Mouse (Mus musculus) gastrocnemius, adult 18-20 months (tissue): ENCODE results near the gene Wdr24. TPM values are rescaled to one million over a fixed set of nuclear protein-coding genes. Genes with fewer than 3 reads are reported as not detected.

Experiments used
- DNase-seq: peaks from one replicate; pipeline ENCODE4 v3.0.0; 2021; ENCODE audit warnings: low spot score
- long read RNA-seq, 2 experiments: library from polyadenylated mRNA; stranded (forward); transcript quantifications; one replicate each; pipeline ENCODE4 v2.0.0; 2021
- total RNA-seq, 2 experiments: library from RNA; stranded (reverse); gene quantifications; 2 replicates each; pipeline ENCODE4 v1.2.3; 2021

The Wdr24 gene
- 1 to 10 TPM; 9.6 to 9.8 TPM for total RNA-seq
- long read RNA-seq, experiment 1, transcript Wdr24-201 (9 exons, 3,099 nt) = major isoform, 22 of 24 reads
- long read RNA-seq, experiment 1, partial matches to known transcripts = 1 of 24 reads
- long read RNA-seq, experiment 1, other reads (novel, unspliced or antisense) = 0 of 24 reads
- long read RNA-seq, experiment 2, transcript Wdr24-201 (9 exons, 3,099 nt) = major isoform, 21 of 22 reads
- long read RNA-seq, experiment 2, partial matches to known transcripts = 1 of 22 reads
- long read RNA-seq, experiment 2, other reads (novel, unspliced or antisense) = 0 of 22 reads

DNA sequence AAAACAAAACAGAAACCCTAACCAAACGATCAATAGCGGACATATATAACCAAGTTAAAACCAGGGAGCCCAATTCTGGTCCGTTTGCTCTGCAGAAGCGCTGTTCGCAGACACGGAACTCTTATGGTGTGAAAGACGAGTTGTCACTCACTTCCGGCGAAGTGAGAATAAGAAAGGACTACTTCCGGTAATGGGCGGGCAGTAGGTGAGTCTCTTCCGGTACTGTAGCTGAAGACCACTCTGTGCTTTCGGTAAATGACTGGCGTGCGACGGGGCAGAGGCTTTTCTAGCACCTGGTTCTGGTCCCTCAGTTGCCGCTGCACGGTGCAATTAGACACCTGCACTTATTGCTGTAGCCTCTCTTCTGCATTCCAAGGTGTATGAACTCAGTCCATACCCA lies at the start of gene Wdr24:
Wdr24 (plus strand) TSS at position 176 of the 400 bp plus-strand sequence.
- peak; percentile 84 for DNase-seq

DNA sequence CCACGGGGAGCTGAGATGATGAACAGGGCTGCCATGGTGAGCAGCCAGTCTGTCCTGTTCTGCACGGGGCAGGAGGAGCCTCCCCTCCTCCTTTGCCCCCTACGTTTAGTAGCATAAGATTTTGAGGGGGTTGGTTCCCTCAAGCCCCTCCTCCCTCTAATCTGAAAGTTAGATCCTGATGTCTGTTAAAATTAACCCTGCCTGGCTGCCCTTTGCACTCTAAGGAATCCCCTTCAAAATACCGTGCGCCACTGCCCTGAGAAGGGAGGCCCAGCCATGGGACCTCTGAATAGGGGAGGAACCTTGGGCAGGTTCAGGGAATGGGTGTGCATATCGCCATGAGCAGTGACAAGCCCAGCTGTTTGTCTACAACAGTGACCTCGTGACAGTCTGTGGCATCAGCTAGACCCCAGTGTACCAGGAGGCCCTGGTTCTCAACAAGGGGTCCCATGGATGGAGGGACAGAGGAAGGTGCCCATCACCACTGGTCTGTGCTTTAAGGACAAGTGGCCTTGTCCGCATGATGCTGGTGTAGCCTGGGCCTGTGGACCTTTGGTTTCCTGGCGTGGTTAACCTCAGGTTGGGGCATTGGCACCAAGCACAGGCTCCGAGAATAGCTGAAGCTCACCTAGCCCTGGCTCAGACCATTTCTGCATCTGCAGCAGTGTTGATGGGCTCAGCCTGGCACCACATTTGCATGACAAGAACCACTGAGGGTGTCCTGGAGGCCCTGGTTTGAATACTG lies 47.9 kb upstream of the Wdr24 start:
- DNase-seq = no peak

DNA sequence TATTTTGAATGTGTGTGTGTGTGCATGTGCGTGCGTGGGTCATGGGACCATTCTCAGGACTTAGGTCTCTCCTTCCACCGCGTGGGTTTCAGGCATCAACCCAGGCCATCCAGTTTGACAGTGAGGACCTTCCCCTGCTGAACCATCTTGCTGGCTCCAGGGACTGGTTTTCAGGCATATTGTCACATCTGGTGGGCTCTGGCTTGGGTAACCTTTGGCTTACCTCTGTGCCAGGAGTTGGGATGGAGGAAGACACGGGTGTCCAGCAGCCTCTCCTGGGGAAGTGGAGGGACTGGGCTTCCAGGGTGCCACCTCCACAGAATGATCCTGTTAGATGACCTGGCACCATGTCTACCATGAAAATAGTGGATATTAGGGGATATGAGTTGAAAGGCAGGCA lies 45.5 kb upstream of the Wdr24 start:
- DNase-seq = no peak

DNA sequence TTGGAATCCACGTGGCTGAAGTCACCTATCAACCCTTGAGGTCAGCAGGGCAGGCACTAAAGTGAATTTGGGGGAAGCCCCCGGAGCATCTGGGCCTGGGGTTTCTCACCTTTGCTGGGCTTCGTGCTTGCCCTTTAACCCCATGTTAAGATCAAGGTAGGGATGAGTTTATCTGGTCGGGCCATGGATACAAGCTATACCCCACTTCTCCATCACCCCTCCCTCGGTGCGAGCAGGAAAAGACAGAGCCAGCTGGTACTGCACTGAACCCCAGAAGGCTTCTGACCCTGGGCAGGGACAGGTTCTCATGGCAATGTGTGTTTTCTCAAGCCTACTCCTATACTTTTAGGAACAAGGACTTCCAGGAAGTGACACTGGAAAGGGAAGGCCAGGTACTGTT lies 42.1 kb upstream of the Wdr24 start:
- no peak for DNase-seq

DNA sequence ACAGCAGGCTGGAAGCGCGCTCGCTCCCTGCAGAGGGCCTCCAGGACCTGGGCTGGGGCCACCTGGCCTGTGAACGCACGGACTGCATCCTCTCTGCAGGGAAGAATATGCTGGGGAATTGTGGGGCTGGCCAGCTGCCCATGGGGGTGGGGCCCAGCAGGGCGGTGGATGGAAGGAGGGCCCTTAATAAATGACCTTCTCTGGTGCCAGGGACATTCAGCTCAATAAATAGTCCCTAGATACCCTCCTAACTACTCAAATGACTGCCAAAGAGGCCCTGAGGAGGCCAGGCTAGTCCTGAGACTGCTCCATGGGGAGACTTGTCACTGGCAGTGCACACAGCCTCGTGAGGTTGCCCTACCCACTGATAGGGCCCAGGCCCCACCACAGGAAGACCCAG lies 40.3 kb upstream of the Wdr24 start:
- DNase-seq = no peak

DNA sequence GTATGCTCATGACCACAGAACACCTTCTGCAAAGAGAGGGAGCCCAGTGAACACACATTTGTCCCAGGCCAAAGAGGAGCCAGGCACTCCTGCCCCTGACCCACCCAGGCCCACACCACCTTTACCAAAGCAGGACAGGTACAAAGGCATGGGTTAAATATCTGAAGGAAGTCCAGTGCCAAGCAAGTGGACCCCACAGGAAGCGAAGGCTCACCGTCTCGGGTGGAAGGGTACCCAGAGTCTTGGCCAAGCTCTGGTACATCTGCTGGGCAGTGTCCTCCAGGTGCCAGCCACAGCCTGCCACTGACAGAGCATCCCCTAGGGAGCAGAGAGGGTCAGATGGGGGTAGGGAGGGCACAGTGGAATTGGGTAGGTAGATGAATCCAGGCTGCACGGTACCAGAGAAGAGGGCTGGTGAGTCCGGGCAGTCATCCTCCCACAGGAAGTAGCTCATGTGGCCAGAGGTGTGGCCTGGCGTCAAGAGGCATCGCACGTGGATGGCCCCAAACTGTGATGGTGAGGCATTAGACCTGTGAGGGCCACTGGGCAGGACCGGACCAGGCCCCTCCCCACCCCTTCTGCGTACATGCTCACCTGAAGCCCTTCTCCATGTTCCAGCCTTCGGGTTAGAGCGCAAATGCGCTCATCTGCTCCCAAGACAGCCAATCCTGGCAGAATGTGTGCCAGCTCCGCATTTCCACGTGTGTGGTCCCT lies 39.4 kb upstream of the Wdr24 start:
- no peak for DNase-seq

DNA sequence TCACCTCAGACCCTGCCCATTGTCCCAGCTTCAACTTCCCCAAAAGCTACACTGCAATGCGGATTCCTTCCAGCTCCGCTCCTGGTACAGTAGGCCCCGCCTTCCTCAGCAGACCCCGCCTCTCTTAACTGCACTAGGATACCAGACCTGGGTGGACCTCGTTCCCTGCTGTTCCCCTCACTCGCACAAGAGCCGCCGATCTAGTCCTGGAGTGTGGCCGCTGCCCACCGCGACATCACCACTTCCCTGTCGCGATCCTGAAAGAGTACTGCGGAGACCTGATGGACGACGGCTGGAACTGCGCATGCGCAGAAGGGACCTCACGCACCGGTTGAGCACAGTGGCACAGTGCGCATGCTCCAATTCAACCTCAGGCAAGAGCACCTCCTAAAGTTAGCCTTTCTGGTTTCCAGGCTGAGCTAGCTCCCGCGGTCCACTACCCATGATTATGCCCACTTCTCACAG lies 38.1 kb upstream of the Wdr24 start, which contains the start of gene Haghl:
Haghl (minus strand) TSS at position 393 of the 465 bp plus-strand sequence.
- peak; percentile 95 for DNase-seq

DNA sequence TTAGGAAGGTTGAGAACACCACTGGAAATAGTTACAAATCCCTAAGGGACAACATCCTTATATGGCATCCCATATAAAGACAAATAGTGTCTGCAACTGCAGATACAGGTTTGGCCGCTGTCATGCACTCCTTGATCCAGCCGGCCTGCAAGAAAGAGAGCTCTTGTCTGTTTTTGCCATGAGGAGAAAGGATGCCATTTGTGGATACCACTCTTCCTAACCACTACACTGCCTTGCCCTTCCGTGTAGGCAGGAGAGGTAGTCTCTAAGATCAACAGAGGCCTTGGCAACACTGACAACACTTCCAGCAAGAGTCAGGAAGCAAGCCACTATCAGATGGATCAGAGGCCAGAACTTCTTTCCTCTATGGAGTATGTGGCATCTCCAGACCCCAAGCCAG lies 37.1 kb upstream of the Wdr24 start, which contains the start of gene Ccdc78:
Ccdc78 (plus strand) TSS at position 301 of the 400 bp plus-strand sequence.
- no peak for DNase-seq

DNA sequence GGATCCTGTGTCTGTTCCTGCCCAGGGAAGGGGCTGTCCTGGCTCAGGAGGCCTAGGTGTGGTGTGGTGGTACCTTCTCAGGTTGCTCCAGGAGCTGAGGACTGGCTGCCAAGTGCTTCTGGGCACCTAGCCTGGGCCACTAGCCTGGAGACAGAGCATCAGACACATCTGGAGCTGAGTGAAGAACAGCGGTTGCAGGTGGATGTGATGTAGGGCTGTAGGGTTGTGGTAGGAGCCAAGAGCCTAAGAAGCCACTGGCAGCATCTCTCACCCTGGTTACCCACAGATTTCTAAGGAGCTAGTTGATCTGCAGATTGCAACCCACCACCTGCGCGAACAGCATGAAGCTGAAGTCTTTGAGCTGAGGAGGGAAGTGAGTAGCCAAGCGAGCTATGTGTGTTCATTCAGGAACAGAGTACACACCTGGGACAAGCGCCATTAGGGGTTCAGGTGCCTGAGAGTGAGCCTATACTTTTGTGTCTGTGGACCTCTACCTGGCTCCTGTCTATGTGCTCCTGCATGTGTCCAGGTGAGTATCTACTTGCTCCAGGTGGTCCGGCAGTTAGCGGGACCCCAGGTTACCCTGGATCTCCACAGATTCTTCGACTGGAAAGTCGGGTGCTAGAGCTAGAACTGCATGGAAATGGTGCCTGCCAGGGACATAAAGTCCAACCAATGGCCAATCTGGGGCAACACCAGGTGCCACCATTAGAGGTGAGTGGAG lies 36.5 kb upstream of the Wdr24 start:
- DNase-seq = no peak

DNA sequence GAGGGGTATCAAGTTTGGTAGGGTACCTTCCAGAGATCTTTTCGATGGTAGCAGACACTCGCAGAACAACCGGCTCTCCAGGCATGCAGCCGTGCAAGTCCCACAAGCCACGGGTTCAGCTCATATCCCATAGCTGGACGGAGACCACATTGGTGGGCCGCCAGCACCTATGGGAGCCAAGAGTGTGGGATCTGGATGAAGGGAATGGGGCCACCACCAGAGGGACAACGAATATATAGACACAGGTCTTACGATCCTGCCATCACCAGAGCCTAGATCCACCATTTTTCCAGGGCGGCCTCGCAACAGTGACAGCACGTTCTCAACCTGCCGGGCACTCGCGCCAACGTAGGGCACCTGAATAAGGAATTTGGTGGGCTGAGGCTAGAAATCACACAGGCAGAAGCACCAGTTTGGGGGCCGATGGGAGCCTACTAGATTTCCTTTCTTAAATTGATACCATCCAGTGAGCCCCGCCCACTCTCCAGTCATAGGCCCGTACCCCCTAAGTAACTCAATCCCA lies 32.0 kb upstream of the Wdr24 start:
- DNase-seq = no peak

DNA sequence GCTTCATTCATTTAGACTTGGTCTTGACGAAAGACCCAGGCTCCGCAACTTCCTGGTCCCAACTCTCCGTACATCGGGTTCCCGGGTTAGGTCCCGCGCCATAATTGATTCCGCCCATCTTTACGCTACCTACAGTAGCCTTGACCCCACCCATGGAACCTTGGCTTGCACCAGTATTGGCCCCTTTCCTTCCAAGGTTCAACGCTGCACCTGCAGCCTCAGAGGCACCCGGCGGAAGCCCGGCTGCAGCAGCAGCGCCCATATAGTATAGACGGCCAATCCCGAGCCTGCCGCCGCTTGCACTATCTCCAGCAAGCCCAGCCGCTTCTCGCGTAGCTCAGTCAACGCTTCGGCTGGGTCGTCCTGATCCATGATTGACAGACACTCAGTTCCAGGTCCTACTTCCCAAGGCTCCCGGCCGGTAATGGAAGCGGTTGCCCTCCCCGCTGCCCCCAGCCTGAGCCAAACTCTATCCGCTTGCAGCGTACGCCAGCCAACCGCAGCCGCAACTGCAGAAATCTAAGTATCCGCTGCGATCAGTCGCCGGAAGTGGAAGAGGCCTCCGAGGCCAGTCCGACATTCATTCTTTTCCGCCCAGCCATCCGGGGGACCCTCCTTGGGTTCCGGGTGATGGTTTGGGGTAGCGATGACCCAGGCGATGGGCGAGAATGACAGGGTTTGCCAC lies 31.4 kb upstream of the Wdr24 start:
- peak; percentile 87 for DNase-seq

DNA sequence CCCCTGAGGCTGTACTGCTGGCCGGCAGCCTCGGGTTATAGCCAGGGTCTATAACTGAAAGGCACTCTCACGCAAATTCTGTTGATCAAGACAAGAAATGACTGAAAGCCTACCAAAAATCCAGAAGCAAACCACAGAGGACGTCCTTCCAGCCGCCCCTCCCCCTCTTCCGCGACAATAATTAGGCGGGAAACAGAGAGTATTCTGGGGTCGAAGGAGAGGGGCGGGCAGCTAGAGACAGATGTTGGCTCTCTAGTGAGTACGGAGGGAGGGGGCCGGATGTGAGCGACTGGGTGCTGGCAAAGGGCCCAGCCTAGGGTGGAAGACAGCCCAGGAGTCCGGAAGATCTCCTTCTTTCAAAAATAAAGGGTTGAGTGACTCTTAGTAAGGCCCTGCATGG lies 30.8 kb upstream of the Wdr24 start, which contains the start of gene Fam173a:
Fam173a (minus strand) TSS at position 287 of the 400 bp plus-strand sequence.
- DNase-seq = peak; percentile 53

DNA sequence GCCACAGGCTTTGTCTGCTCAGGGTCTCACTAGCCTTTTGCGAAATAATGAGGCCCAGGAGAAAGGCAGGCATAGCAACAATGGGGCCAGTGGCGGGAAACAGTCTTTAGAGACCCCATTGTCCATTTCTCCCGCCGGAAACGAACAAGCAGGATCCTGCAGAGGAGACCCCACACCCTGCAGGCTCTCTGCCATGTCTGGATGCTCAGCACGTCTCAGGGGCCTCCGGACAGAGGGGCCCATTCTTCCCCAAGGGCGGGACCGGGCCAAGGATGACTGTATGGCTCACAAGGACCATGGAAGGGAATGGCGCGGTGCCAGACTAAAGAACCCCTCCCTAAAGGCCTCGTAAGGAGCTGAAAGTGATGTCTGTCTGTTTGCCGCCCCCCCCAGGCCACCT lies 29.2 kb upstream of the Wdr24 start:
- DNase-seq = no peak

DNA sequence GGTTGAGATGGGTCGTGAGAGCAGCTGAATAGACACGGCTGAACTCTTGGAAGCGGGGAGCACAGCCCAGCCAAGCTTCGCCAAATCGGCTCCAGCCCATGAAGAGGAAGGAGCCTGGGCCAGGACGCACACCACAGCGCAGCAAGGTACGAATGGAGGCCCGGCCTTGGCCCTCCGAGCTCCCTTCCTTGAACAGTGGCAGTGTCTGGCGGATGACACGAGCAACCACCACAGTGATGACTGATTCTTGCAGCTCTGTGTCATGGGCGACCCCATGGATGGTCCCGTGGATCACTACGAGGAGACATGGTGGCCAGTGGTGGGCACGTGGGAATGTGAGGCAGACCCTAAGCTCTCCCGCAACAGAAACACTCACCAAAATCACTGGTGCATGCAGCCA lies 28.4 kb upstream of the Wdr24 start:
- no peak for DNase-seq

DNA sequence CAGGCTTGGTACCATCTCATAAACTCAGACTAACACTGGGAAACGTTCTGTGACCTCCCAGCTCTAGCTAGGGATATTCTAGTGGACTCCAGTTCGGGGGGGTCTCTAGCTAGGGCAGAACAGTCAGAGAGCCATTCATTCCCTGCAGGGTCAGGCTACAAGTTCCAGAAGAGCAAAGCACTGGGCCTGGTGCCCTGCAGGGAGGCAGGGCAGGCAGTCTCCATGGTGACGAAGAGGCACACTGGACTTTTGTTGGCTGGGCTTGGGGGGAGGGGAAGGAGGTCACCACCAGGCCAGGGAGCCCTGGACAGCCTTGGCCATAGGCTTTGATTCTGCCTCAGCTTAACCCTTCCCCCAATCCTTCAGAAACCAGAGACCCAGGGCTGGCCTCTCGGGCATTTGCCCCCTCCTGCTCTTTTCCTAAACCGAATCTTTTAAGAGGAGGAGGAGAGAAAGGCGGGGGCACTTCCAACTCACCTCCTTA lies 27.8 kb upstream of the Wdr24 start, which contains the start of gene AC134908.4:
AC134908.4 (minus strand) TSS at position 51 of the 484 bp plus-strand sequence.
- DNase-seq = no peak

DNA sequence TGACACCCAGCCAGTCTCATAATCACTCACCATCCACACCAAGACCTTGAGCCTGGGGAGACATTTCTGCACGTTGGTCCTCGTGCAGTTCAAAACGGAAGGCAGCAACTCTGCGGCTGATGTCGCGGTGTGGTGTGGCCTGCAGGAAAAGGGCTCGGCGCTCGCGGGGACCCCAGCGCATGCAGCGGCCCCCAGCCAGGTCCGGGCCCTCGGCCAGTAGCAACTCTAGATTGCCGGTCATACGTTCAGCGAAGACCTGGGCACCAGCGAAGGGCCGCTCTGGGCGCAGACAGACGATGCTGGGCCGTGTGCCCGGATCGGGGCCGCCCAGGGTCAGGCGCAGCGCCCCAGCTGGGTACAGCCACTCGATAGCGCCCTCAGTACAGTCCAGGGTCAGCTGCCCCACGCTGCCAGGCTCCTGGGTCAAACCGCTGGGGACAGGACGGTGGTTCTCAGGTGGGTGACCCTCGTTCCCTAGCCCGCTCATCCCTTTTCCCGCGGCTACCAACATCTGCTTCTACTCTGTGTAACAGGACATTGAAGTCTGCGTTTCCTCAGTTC lies 27.1 kb upstream of the Wdr24 start:
- DNase-seq = peak; percentile 60

DNA sequence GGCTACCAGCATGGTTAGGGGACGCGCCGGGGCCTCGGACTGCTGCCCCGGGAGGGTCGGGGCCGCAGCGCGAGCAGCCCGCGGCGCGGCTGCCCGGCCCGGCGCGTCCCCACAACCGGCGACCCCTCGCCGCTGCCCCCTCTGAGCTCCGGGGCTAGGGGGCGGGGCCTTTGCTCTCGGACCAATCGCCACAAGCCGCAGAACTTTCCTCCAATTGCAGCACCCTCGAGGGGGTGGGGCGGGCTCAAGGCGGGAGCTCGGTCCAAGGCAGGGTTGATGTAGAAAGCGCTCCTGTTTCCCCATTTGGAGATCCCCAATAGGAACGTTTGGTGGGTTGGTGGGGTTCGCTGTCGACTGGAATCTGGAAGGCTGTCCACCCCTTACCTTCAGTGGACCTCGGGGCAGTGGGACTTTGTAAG lies 26.5 kb upstream of the Wdr24 start, which contains the start of gene Metrn:
Metrn (minus strand) TSS at position 186 of the 419 bp plus-strand sequence.
- DNase-seq = peak; percentile 87

DNA sequence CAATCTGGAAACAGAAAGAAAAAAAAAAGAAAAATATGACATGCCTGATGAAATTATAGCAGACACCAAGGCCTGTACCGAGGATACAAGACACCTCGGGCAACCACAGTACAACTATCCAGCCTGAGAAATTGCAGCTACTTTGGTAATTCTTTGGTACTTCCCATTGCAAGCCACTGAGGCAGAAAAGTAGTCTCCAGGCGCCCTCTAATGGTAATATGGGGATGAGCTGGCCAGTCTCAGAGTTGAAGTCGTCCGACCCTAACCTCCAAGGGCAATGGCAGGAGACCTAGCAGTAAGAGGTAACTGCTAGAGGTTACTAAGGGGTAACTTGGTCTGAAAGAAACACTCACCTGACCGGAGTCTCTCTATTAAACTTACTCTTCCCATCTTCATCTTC lies 22.4 kb upstream of the Wdr24 start:
- DNase-seq = peak; percentile 78

DNA sequence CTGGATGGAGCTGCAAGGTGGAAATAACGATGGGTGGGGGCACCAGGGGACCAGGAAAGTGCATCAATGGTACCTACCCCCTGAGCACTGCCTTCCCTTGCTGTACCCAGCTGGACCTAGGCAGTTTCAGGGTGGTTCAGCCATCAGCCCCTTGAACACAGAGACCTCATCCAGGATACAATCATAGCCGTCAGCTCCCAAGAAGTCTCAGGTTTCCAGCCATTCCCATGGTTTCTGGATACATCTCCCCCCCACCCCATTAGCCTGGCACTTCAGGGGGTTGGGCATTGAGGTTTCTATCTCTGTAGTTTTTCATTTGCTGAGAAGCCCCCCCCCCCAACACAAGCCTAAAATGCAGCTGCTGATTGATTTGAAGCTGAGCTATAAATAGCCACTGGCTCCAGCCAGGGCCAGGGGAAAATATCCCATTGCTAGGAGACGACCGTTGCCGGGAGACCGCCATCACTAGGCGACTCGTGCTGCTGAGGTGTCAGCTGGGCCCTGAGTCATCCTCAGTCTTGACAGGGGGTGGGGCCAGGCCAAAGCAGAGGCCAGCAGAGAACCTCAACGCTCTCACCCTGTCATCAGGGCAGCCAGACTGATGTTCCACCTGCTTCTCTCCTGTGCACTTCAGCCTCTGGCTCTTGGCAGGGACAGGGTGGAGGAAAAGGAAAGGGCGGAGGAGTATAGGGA lies 20.5 kb upstream of the Wdr24 start:
- DNase-seq = peak; percentile 27
